Mouse (Mus musculus): Measurements from ENCODE around the gene Nradd.

The Nradd gene

GRCm38 (mm10) chr9:110651931-110652722, 27.9 kb upstream of the Nradd start:
- peak; percentile 58 for DNase-seq

DNA sequence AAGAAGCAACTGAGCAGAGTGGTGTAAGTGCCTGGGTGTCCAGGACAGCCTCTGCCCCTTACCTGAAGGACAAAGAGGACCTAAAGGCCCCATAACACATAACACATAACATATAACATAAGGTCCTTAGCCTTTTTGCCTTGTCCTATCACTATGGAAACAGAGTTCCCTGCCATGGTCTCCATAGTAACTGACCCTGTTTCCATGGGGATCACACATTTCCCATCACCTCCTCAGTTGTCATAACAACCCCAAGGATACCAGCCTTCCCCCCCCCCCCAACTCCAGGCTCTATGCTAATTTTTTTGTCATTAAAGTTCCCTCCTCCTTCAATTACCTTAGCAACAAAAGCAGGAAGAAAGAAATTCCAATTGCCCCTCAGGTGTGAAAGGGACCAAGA, 25.5 kb upstream of the Nradd start:
- no peak for DNase-seq

GRCm38 (mm10) chr9:110645219-110645618, 21.0 kb upstream of the Nradd start:
- DNase-seq = no peak

- no peak for DNase-seq
Measured at GRCm38 (mm10) chr9:110644295-110644694, 20.0 kb upstream of the Nradd start.

DNA sequence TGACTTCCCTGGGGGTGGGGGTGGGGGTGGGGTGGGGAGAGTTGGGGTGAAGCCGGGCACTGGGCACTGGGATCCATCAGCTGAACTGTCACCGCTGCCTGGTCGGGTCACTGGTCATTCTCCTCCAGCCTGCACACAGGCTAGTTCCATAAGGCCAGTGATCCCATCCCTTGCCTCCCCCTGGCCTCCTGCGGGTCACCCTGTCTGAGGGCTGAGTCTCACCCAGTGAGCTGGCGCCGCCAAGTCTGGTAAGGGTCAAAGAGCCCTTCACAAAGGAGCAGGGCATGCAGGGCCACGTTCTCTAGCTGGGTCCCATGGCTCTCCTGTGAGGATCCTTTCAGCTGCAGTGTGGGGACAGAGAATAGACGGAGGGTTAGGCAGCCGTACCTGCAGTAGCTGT, 19.5 kb upstream of the Nradd start:
- no peak for DNase-seq

GRCm38 (mm10) chr9:110642812-110643524, 18.7 kb upstream of the Nradd start:
- no peak for DNase-seq

GRCm38 (mm10) chr9:110641006-110641405, 16.8 kb upstream of the Nradd start:
- DNase-seq = no peak

DNA sequence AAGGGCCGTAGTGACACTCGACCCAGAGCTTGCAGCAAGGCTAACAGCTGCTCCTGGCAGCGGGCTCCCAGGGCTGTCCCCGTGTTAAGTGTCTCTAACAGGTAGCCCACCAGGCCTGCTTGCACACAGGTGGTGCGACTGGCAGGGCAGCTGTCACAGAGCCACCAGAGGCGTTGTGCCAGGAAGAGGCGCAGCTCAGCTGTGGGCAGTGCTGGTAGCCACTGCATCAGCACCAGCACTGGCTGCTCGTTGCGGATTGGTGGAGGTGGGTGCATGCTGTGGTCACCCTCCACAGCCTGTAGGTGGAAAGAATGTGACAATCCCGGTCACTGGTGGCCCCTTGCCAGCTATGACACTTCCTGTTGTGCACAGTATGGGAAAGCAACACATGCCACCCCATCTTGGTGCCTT, 14.4 kb upstream of the Nradd start:
- DNase-seq = peak; percentile 68

DNA sequence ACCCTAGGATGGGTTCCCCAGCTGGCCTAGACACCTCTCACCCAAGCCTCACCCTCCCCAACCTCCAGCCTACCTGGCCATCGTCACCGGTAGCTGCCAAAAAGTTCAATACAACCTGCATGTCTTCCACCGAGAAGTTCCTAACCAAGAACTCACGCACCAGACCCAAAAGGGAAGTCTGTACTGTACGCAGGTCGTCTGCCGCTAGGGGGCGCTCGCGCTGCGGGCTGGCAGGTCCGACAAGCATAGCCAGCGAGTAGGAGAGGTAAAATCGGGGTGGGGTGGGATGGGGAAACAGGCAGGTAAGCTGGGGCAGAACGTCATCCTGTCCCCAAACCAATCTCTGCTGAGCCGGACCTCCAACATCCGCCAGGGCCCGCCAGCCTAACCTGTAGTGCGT, 11.0 kb upstream of the Nradd start:
- DNase-seq = peak; percentile 79

DNA sequence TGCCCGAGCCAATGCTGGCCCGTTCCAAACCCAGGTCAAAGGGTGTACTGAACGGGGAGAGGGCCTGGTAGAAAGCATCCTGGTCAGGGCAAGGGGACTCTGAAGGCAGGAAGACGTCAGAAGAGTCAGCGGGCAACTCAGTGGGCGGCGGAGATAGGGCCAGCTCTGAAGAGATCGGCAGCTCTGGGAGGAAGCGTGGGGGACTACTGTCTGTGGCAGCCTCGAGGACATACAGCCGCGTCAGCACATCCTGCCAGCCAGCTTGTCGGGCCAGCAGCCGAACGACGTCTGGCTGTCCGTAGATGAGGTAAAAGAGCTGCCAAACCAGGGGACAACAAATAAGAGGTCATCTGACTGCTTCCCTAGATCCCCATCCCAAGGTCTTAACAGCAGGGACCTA, 9.6 kb upstream of the Nradd start:
- DNase-seq = no peak

DNA sequence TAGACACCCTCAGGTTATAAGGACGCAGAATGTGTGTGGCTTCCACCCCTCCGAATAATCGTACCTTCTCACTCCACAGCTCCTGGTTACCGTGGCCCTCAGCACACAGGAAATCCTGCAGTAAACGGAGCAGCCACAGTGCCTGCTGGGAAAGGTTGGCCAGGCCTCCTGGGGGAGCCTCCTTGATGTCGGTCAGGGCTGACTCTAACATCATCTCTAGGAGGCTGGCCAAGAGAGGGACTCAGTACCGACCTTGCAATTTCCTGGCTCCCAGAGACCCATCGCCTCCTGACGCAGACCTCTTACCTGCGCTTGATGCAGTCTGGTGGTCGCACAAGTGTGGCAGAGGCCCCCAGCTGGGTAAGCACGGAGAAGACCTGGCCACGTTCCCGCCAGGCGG, 8.4 kb upstream of the Nradd start:
- no peak for DNase-seq

GRCm38 (mm10) chr9:110631651-110632275, 7.5 kb upstream of the Nradd start:
- DNase-seq = peak; percentile 23

DNA sequence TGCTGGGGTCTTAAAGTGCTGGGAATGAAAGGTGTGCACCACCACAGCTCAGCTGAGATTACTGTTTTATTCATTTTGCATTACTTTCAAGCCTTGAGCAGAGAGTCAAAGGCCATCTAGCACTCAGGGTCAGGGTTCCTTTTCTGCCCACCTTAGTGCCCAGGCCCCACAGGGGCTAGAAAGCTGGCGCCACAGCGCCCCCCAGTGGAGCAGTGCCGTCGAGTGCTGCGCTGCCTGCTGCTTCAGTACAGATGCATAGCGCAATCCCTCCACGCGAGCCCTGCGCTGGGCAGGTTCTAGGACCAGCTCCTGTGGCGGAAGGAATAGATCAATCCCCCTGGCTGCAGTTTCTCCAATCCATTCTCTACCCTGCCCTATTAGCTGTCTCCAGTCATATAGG, 6.9 kb upstream of the Nradd start:
- peak; percentile 39 for DNase-seq

DNA sequence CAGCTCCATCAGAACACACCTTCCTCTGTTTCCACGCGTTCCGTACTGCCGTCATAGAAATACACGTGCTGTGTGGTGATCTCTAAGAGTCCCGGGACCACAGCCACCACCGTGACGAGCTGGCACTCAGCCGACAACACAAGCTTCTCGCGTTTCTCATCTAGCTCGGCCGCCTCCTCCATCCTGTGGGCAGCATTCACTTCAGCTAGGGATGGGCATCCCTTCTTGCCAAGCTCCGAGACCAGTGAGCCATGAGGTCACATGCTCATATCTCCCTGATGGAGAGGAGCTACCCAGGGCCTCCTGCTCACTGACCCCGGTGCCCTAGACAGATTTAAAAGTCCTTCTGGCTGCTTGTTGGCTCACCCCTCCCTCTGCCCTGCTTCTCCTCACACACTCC, 5.9 kb upstream of the Nradd start:
- peak; percentile 25 for DNase-seq

GRCm38 (mm10) chr9:110625350-110625908, 1.2 kb upstream of the Nradd start:
- peak; percentile 25 for DNase-seq

- DNase-seq = no peak
Measured at GRCm38 (mm10) chr9:110623416-110624195, 646 bp downstream of the Nradd start.

DNA sequence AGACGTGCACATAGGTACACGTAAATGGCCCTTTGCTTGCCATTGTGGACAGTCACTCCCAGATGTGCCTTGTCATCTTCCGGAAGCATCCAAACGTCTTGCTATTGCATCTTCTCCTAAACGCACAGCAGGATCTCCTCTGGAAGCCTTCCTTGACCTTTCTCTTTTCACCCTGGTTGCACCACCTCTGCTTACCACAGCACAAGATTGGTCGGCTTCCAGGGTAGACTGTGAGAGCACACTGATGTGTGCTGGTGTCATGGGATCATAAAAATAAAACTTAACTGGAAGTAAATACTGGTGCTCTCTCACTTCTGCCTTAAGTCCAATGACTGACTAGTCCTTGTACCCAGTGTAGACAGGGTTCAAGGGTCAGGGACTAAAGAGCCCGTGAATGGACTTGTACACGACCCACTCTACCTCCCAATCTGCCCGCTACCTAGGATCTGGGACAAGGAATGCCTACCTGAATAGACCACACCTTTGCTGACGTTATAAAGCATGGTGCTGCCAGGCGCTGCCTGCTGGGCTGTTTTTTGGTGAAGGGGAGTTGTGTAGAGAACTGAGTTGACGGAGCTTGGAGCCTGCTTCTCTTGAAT, 1.5 kb downstream of the Nradd start:
- peak; percentile 22 for DNase-seq

GRCm38 (mm10) chr9:110620685-110621084, 3.6 kb downstream of the Nradd start:
- DNase-seq = no peak

GRCm38 (mm10) chr9:110620180-110620579, 4.1 kb downstream of the Nradd start:
- DNase-seq = no peak

DNA sequence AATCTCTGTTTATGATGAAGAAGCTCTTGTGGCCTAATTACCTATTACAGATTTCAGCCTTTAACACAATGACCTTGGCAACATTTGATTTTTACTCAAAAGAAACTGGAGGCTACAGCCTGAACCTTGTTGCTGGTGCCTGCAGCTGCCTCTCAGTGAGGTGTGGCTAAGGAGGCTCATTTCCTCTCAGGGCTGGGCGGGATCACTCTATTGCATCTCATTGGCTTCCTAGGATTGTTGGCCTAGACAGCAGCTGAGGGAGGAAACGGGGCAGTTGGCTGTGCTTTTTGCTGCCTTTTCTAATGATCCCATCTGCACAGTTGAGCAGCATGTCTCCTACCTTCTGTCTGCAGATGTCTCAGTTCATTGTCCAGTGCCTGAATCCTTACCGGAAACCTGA, 7.2 kb downstream of the Nradd start:
- DNase-seq = no peak

DNA sequence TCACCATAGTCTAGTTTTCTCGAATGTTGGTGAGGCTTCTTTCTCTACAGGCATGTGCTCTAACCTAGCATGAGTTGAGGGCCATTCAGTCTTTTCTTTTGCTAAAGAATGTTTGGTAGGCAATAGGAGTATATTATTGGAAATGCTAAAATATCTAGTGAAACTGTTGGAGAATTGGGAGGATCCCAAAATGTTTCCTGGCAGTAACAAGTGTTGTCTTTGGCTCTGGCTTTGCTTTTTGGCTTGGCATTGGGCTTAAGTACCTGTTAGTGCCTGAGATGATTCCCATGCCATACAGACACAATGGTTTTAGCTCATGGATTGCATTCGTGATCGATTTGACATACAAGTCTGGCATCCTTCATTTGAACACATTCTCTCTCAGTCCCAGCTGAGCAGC, 12.8 kb downstream of the Nradd start:
- DNase-seq = no peak

GRCm38 (mm10) chr9:110583521-110583920, 40.7 kb downstream of the Nradd start:
- peak; percentile 42 for DNase-seq

Measured in cerebellum, adult 11-12 months (tissue).